Mouse (Mus musculus): ENCODE data around the gene A430005L14Rik.
"Not testable (repeated sequence)": the region's sequence is repeated elsewhere in the genome, so short reads cannot be mapped to it uniquely, and the experiment has no call there.

GRCm38 (mm10) chr4:153922090-153922489 lies 34.9 kb upstream of the A430005L14Rik start:
- peak in 1 of 2 experiments; percentile 27; a peak in 1 of 4 replicates for TF ChIP-seq CTCF (conservative IDR thresholded peaks at IDR 0.05 in 1 of 2, IDR thresholded peaks at IDR 0.05 in 1 of 2; ENCODE audit: low read depth in 2 of 2, low read length in 2 of 2)
- TF ChIP-seq POLR2A, ZNF384, POLR2AphosphoS2 (IDR thresholded peaks at IDR 0.05; ENCODE audit: low read depth, low read length): not testable (repeated sequence)

All from CH12.LX (cell line).